Mouse (Mus musculus): ENCODE results near the gene Hunk. TPM values are rescaled to one million over a fixed set of nuclear protein-coding genes. Genes with fewer than 3 reads are reported as not detected.

Gene Hunk
- total RNA-seq, 2 experiments from 2014 or later, result not detected

DNA sequence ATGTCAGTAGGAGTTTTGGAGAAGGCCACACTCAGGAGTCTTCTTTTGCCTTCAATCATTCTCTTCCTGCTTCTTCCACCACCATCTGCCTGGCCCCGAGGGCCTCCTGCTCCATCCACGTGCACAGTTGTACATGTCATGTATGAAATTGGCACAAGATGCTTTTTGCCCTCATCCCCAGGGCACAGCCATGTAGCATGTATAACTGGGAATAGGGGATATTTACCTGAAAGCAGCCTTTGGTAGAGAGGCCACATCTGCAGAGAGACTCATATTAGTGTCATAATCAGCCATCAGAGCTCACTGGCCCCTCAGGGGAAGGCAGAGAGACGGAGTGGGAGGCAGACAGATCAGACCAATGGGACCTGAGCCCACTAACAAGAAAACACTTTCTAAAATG, 160.8 kb downstream of the Hunk start:
- ATAC-seq (ENCODE audit: poor library complexity, severe bottlenecking), result no peak

DNA sequence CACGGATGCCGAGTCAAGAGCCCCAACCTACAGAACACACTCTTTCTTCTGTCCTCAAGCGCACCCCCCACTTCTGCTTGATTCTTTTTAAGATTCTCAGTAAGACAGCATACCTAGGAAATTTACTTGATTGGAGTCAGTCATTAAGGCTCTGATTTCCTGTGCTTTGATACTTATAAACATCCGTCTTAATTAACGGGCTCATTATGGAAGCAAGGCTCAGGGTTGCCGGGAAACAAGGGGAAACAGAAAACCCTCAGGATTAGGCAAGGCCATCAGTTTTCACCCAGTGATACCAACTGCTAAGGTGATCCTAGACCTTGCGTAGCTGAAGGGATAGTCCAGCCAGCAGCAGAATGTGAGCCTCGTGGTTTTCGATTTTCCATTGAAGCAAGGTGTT, 162.2 kb downstream of the Hunk start:
- no peak for ATAC-seq (ENCODE audit: poor library complexity, severe bottlenecking)

Other genes with a start within 250 kb of the Hunk start
- gene Tiam1, start 242.2 kb upstream of the Hunk start, total RNA-seq (2015), result 61.3 and 80.9 TPM in 2 replicates
- gene Tiam1, start 242.2 kb upstream of the Hunk start, total RNA-seq (2017), result 60.0 and 74.7 TPM in 2 replicates
- 695 and 733 TPM in 2 replicates for gene Sod1, start 165.3 kb upstream of the Hunk start, total RNA-seq (2015)
- gene Sod1, start 165.3 kb upstream of the Hunk start, total RNA-seq (2017), result 791 and 806 TPM in 2 replicates
- gene Scaf4, start 101.5 kb upstream of the Hunk start, total RNA-seq (2015), result 51.5 and 58.4 TPM in 2 replicates
- gene Scaf4, start 101.5 kb upstream of the Hunk start, total RNA-seq (2017), result 19.2 and 29.1 TPM in 2 replicates